Mouse (Mus musculus) olfactory bulb, adult 2 months (tissue): Measurements from ENCODE around the gene D17H6S53E. TPM values are rescaled to one million over a fixed set of nuclear protein-coding genes. Genes with fewer than 3 reads are reported as not detected.

ENCODE experiments used
- H3K27ac ChIP-seq: fragments of 200-500 bp; 2 replicates; pipeline ENCODE4 v1.5.1; 2012; ENCODE audit warnings: low read depth, low read length; ENCODE audit not compliant: insufficient read depth
- H3K4me1 ChIP-seq: fragments of 200-500 bp; 2 replicates; pipeline ENCODE4 v1.6.1; 2012; ENCODE audit warnings: low read length; ENCODE audit not compliant: control insufficient read depth, insufficient read depth
- H3K4me3 ChIP-seq: fragments of 200-500 bp; 2 replicates; pipeline ENCODE4 v1.5.1; 2012; ENCODE audit warnings: mild to moderate bottlenecking, low read depth, low read length, moderate library complexity; ENCODE audit not compliant: insufficient read depth
- CTCF ChIP-seq: fragments of 200-500 bp; IDR thresholded peaks from 2 replicates; pipeline ENCODE4 v1.5.1; 2012; ENCODE audit warnings: low read depth, mild to moderate bottlenecking, low read length, moderate library complexity; ENCODE audit not compliant: insufficient read depth
- POLR2A ChIP-seq: fragments of 200-500 bp; IDR thresholded peaks from 2 replicates; pipeline ENCODE4 v1.6.1; 2012; ENCODE audit warnings: mild to moderate bottlenecking, low read depth, low read length, moderate library complexity; ENCODE audit not compliant: insufficient read depth
- WGBS: fragments of 180-500 bp; shearing (Covaris S2); methylation state at CpG from one replicate; pipeline ENCODE4 v1.1.7; 2018; 5-methylcytosine and 5-hydroxymethylcytosine counted together
- polyA plus RNA-seq: library from polyadenylated mRNA; stranded (reverse); fragments of >200 nt; gene quantifications from 2 replicates; pipeline ENCODE4 v1.2.4, GENCODE M21; 2012; ENCODE audit warnings: low replicate concordance; ENCODE audit not compliant: missing spikeins, insufficient read depth, insufficient read length

D17H6S53E gene
- polyA plus RNA-seq, 1 experiment, result not detected

DNA sequence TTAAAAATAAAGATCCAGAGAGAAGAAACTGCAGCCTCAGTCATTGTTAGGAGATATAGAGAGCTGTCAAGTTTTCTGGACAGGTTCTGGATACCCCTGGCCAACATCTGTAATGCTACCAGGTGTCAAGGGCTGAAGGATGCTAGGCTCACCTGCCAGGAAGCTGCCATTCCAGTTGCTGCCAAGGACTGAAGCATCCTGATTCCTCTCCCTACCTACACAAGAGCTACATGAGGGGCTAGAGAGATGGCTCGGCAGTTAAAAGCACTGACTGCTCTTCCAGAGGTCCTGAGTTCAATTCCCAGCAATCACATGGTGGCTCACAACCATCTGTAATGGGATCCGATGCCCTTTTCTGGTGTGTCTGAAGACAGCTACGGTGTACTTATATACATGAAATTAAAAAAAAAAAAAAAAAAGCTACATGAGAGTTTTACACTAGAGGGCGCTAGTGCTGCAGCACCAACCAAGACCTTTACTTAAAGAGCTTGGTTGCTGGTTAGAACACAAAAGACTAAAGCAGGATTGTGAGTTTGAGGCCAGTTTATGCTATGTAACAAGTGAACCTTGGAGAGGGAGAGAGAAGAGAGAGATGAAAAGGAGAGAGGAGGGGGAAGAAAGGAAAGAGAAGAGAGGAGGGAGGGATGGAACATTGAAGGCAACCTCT, 42.5 kb downstream of the D17H6S53E start:
- TF ChIP-seq POLR2A (no peak), CTCF (no peak)
- no peak overlapping the region for H3K27ac ChIP-seq
- H3K4me1 ChIP-seq, result peaks cover 5% of the 10 kb centered on the region
- H3K4me3 ChIP-seq, result no peak overlapping the region
- 11% methylated on average over 4 of the region's 4 CpGs for WGBS

DNA sequence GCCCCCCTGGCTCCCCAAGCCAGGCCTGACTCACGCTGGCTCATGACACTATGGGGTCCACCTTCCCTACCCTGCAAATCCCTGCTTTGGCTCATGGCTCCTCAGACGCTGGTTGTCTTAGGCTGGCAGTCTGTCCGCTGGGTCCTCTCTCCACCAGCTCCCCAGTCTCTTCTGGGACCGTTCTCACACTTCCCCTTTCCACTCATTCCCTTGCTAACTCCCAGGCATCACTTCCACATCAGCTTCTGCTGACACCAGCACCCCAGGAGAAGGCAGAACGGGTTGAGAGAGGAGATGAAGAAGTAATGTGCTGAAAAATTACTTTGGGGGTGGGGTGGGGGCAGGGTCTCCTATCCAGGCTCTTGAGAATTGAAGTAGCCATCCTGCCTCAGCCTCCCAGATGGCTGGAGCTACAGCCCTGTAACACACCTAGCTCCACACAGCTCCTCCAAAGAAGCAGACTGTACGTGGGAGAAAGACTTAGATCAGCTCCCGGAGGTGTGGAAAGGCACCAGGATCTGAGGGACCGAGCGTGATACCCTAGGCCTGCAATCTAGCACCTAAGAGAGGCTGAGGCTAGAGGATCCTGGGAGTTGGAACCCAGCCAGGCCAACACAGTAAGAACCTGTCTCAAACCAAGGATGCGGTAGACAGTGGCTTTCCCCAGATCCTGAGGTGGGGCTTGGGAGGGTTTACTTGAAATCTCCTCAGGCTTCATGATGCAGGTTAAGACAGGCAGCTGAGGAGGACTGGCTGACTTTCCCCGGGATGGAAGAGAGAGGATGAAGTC, 46.5 kb downstream of the D17H6S53E start:
- Histone ChIP-seq H3K27ac (no peak overlapping the region), H3K4me1 (peaks cover 2% of the 10 kb centered on the region; the same call in 1 of the 2 replicates), H3K4me3 (no peak overlapping the region)
- 70% methylated on average over 11 of the region's 11 CpGs for WGBS
- no peak for TF ChIP-seq POLR2A
- no peak for TF ChIP-seq CTCF

DNA sequence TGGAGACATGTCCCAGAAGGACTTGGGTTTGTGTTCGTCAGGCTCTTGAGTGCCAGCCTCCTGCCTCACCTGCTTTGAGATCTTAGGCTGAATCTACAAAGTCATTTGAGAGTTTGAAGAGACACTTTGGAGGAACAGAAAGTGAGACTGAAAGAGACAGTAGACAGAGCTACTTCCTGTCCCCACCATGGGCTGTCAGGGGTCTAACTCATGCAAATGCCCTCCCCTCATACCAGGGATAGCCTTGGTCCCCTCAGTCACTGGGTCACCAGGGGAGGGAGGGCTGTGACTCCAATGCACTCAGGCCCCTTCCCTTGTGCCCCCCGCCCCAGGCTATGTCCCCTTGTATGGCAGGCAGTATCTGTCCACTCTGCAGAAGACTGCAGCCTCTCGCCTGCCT, 47.2 kb downstream of the D17H6S53E start:
- WGBS, result 85% methylated on average over 3 of the region's 3 CpGs
- Histone ChIP-seq H3K4me1 (peaks cover 2% of the 10 kb centered on the region; the same call in 1 of the 2 replicates), H3K27ac (no peak overlapping the region), H3K4me3 (no peak overlapping the region)
- no peak for TF ChIP-seq POLR2A
- no peak for TF ChIP-seq CTCF

DNA sequence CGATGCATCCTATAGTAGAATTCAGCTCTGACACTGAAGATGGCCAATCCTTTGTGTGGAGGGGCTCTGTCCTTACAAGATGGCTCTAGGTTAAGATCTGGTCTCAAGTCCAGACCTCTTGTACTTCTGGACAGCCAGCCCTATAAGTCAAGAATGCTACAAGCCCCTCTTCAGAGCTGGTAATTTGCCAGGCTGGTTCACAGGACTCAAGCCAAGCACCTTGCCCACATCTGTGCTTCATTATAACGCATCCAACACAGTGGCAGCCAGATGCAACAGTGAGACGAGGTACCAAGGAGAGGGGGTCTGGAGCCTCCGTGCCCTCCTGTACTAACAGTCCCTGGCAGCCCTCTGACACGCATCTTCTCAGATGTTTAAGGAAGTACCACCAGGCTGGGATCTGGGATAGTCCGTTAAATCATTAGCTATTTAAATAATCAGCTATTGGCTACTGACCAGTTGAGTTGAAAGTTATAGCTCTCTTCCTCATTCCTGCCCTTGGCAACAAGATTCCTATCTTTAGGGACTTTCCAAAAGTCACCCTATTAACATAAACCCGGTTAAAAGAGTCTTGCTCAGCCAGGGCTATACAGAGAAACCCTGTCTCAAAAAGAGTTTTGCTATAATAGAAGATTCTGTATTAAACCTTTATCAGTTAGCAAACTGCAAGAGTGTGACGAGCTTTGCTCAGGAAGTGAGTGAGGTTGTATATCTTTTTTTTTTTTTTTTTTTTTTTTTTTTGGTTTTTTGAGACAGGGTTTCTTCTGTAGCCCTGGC, 48.2 kb downstream of the D17H6S53E start:
- no peak for TF ChIP-seq POLR2A
- no peak for TF ChIP-seq CTCF
- H3K4me1 ChIP-seq, result peaks cover 2% of the 10 kb centered on the region; the same call in 1 of the 2 replicates
- 62% methylated on average over 8 of the region's 8 CpGs for WGBS
- no peak overlapping the region for H3K4me3 ChIP-seq
- no peak overlapping the region for H3K27ac ChIP-seq

- WGBS, result 81% methylated on average over 6 of the region's 6 CpGs
- no peak for TF ChIP-seq POLR2A
- TF ChIP-seq CTCF, result no peak
- Histone ChIP-seq H3K4me3 (no peak overlapping the region), H3K27ac (no peak overlapping the region), H3K4me1 (peaks cover 2% of the 10 kb centered on the region; the same call in 1 of the 2 replicates)
Measured at GRCm38 (mm10) chr17:35175382-35175781, 49.2 kb downstream of the D17H6S53E start.

GRCm38 (mm10) chr17:35175968-35176367, 49.8 kb downstream of the D17H6S53E start, which contains the start of gene Aif1:
Aif1 (minus strand) TSS chr17:35176068.
- H3K4me1 ChIP-seq, result peaks cover 2% of the 10 kb centered on the region; the same call in 1 of the 2 replicates
- H3K4me3 ChIP-seq, result no peak within 1 kb of the TSS
- TF ChIP-seq POLR2A (no peak), CTCF (no peak)
- no peak within 1 kb of the TSS for H3K27ac ChIP-seq
- WGBS, result 70% methylated on average over 2 of the region's 2 CpGs

Other genes starting within 250 kb of the D17H6S53E start
- gene Zbtb12, start 246.9 kb upstream of the D17H6S53E start, polyA plus RNA-seq, result not detected in 2 replicates
- gene Gm20547, start 244.3 kb upstream of the D17H6S53E start, polyA plus RNA-seq, result not detected in 2 replicates
- gene C2, start 228.1 kb upstream of the D17H6S53E start, polyA plus RNA-seq, result not detected in 2 replicates
- gene Ehmt2, start 227.9 kb upstream of the D17H6S53E start, polyA plus RNA-seq, result 130 TPM in 1 of 2 replicates, not detected in the other
- not detected in 2 replicates for gene Slc44a4, start 211.9 kb upstream of the D17H6S53E start, polyA plus RNA-seq
- gene Neu1, start 195.1 kb upstream of the D17H6S53E start, polyA plus RNA-seq, result not detected in 2 replicates
- not detected in 2 replicates for gene Hspa1b, start 167.1 kb upstream of the D17H6S53E start, polyA plus RNA-seq
- not detected in 2 replicates for gene Gm20481, start 156.5 kb upstream of the D17H6S53E start, polyA plus RNA-seq
- not detected in 2 replicates for gene Hspa1a, start 154.2 kb upstream of the D17H6S53E start, polyA plus RNA-seq
- not detected in 2 replicates for gene Hspa1l, start 153.7 kb upstream of the D17H6S53E start, polyA plus RNA-seq
- not detected in 2 replicates for gene Lsm2, start 144.5 kb upstream of the D17H6S53E start, polyA plus RNA-seq
- not detected in 2 replicates for gene Vars, start 125.4 kb upstream of the D17H6S53E start, polyA plus RNA-seq
- not detected in 2 replicates for gene Vwa7, start 109.8 kb upstream of the D17H6S53E start, polyA plus RNA-seq
- not detected in 2 replicates for gene Sapcd1, start 98.4 kb upstream of the D17H6S53E start, polyA plus RNA-seq
- gene Msh5, start 79.6 kb upstream of the D17H6S53E start, polyA plus RNA-seq, result not detected in 2 replicates
- gene Clic1, start 76.4 kb upstream of the D17H6S53E start, polyA plus RNA-seq, result not detected in 2 replicates
- not detected in 2 replicates for gene Ddah2, start 67.3 kb upstream of the D17H6S53E start, polyA plus RNA-seq
- not detected in 2 replicates for gene Ly6g6c, start 61.0 kb upstream of the D17H6S53E start, polyA plus RNA-seq
- gene Mpig6b, start 60.2 kb upstream of the D17H6S53E start, polyA plus RNA-seq, result not detected in 2 replicates
- gene Ly6g6e, start 49.5 kb upstream of the D17H6S53E start, polyA plus RNA-seq, result not detected in 2 replicates
- not detected in 2 replicates for gene Ly6g6d, start 48.3 kb upstream of the D17H6S53E start, polyA plus RNA-seq
- gene Ly6g6f, start 40.8 kb upstream of the D17H6S53E start, polyA plus RNA-seq, result not detected in 2 replicates
- gene Abhd16a, start 37.1 kb upstream of the D17H6S53E start, polyA plus RNA-seq, result not detected in 2 replicates
- not detected in 2 replicates for gene Ly6g5c, start 18.1 kb upstream of the D17H6S53E start, polyA plus RNA-seq
- not detected in 2 replicates for gene Ly6g5b, start 10.9 kb upstream of the D17H6S53E start, polyA plus RNA-seq
- not detected in 2 replicates for gene Gpank1, start 4.9 kb upstream of the D17H6S53E start, polyA plus RNA-seq
- gene Csnk2b, start 4.3 kb upstream of the D17H6S53E start, polyA plus RNA-seq, result not detected in 2 replicates
- gene Apom, start 5.7 kb downstream of the D17H6S53E start, polyA plus RNA-seq, result not detected in 2 replicates
- gene Bag6, start 8.8 kb downstream of the D17H6S53E start, polyA plus RNA-seq, result 684 TPM in 1 of 2 replicates, not detected in the other
- 146 and 391 TPM in 2 replicates for gene Prrc2a, start 38.5 kb downstream of the D17H6S53E start, polyA plus RNA-seq
- gene Aif1, start 49.7 kb downstream of the D17H6S53E start, polyA plus RNA-seq, result not detected in 2 replicates
- not detected in 2 replicates for gene Lst1, start 62.1 kb downstream of the D17H6S53E start, polyA plus RNA-seq
- gene Ltb, start 68.1 kb downstream of the D17H6S53E start, polyA plus RNA-seq, result not detected in 2 replicates
- gene Tnf, start 75.6 kb downstream of the D17H6S53E start, polyA plus RNA-seq, result not detected in 2 replicates
- not detected in 2 replicates for gene Lta, start 79.0 kb downstream of the D17H6S53E start, polyA plus RNA-seq
- not detected in 2 replicates for gene Gm16181, start 94.5 kb downstream of the D17H6S53E start, polyA plus RNA-seq
- gene Atp6v1g2, start 107.3 kb downstream of the D17H6S53E start, polyA plus RNA-seq, result not detected in 2 replicates
- not detected in 2 replicates for gene Nfkbil1, start 109.4 kb downstream of the D17H6S53E start, polyA plus RNA-seq
- 290 and 359 TPM in 2 replicates for gene Ddx39b, start 115.4 kb downstream of the D17H6S53E start, polyA plus RNA-seq
- gene H2-D1, start 136.4 kb downstream of the D17H6S53E start, polyA plus RNA-seq, result 345 and 592 TPM in 2 replicates
- not detected in 2 replicates for gene H2-Q1, start 194.0 kb downstream of the D17H6S53E start, polyA plus RNA-seq
- gene H2-Q2, start 215.9 kb downstream of the D17H6S53E start, polyA plus RNA-seq, result not detected in 2 replicates